Comparison of ENCODE assay signal across 11 mouse cellular contexts in genomic region chr1:134275616-134276464, GRCm38 (mm10). TPM values are rescaled to one million over a fixed set of nuclear protein-coding genes. Genes with fewer than 3 reads are reported as not detected.
DNase-seq lines count a peak whose midpoint lies in the region; ATAC-seq lines count a peak whose summit lies in the region.
"Had no signal": no experiment of that assay in that cellular context is flagged by ENCODE, and none has a peak within 500 bp of the region (broad histone marks: within the 10 kb centered on the region; RNA-seq: fewer than 3 reads in every experiment).

No protein-coding gene starts in this region.

- ATAC-seq in monocyte, adult 5-6 weeks (replicated peaks; ENCODE audit: insufficient number of reproducible peaks, low FRiP score, low TSS enrichment, poor library complexity, severe bottlenecking), result no peak
- ATAC-seq in megakaryocyte-erythroid progenitor cell, adult 5-6 weeks (replicated peaks; ENCODE audit: low FRiP score, low TSS enrichment, poor library complexity, severe bottlenecking), result no peak
- ATAC-seq: midbrain, embryonic 16.5 days had no signal

- peak; percentile 40 to 43 for DNase-seq in gastrocnemius, adult 8-10 months (ENCODE audit: low spot score in 2 of 2)
- no peak for DNase-seq in gastrocnemius, postnatal 10 days
- DNase-seq in brain, adult 2 months (ENCODE audit: low read depth, low spot score), result peak; percentile 95
- DNase-seq in cerebellum, postnatal 25 days, result peak; percentile 85 to 90
- peak; percentile 43 to 48 for DNase-seq in layer of hippocampus, postnatal 10 days (ENCODE audit: low spot score in 2 of 2)
- no peak for DNase-seq in adrenal gland, postnatal 14 days

RNA-seq across cellular contexts. Expression of gene Myog, which starts 13.9 kb away (rescaled TPM):
- 10 to 100 TPM in 3 of 4 experiments, 1 to 10 TPM in 1; 7.6 to 16.5 (median 15.4) TPM for total RNA-seq in gastrocnemius, adult 8-10 months (2022)
- total RNA-seq in gastrocnemius, postnatal 10 days (2021), result 100 to 1,000 TPM; 135 to 142 TPM
- total RNA-seq in layer of hippocampus, postnatal 10 days (2021), result not detected
- not detected in 2 replicates for total RNA-seq in adrenal gland, postnatal 14 days (2021)
- not detected in 3 replicates for total RNA-seq in monocyte, adult 5-6 weeks (2017)
- total RNA-seq in megakaryocyte-erythroid progenitor cell, adult 5-6 weeks (2014; fragmentation: Nextera tagmentation), result not detected in 2 replicates
- total RNA-seq in megakaryocyte-erythroid progenitor cell, adult 5-6 weeks (2017), result not detected in 2 replicates
- total RNA-seq: adrenal gland, adult 18-20 months; CH12.LX had no signal

RNA-seq across cellular contexts. Expression of gene Adora1, which starts 40.6 kb away (rescaled TPM):
- total RNA-seq in gastrocnemius, adult 8-10 months (2022), result under 1 TPM; 0.19 to 0.97 (median 0.69) TPM
- total RNA-seq in gastrocnemius, postnatal 10 days (2021), result under 1 TPM; 0.90 to 0.96 TPM
- 100 to 1,000 TPM; 162 to 169 TPM for total RNA-seq in layer of hippocampus, postnatal 10 days (2021)
- 78.9 and 91.9 TPM in 2 replicates for total RNA-seq in adrenal gland, postnatal 14 days (2021)
- total RNA-seq in monocyte, adult 5-6 weeks (2017), result not detected in 3 replicates
- not detected in 2 replicates for total RNA-seq in megakaryocyte-erythroid progenitor cell, adult 5-6 weeks (2014; fragmentation: Nextera tagmentation)
- total RNA-seq in megakaryocyte-erythroid progenitor cell, adult 5-6 weeks (2017), result not detected in 2 replicates
- total RNA-seq: CH12.LX had no signal

RNA-seq across cellular contexts. Expression of gene Ppfia4, which starts 56.9 kb away (rescaled TPM):
- under 1 TPM; 0.21 to 0.65 (median 0.55) TPM for total RNA-seq in gastrocnemius, adult 8-10 months (2022)
- total RNA-seq in gastrocnemius, postnatal 10 days (2021), result 10 to 100 TPM; 11.2 to 13.7 TPM
- total RNA-seq in layer of hippocampus, postnatal 10 days (2021), result 10 to 100 TPM; 84.9 to 97.0 TPM
- total RNA-seq in adrenal gland, postnatal 14 days (2021), result 0.67 and 1.6 TPM in 2 replicates
- 20.4 to 28.3 TPM (median 20.4 TPM) in 3 replicates for total RNA-seq in monocyte, adult 5-6 weeks (2017)
- total RNA-seq in megakaryocyte-erythroid progenitor cell, adult 5-6 weeks (2014; fragmentation: Nextera tagmentation), result 0.32 and 1.1 TPM in 2 replicates
- total RNA-seq in megakaryocyte-erythroid progenitor cell, adult 5-6 weeks (2017), result 1.1 and 1.6 TPM in 2 replicates

Comparison
In these comparisons a context has a peak if more than half of its experiments do, and no peak if none do; other contexts are left out.
1. DNase-seq: peak in gastrocnemius, adult 8-10 months (2 of 2), brain, adult 2 months (single experiment), cerebellum, postnatal 25 days (2 of 2) and layer of hippocampus, postnatal 10 days (2 of 2); none in gastrocnemius, postnatal 10 days (single experiment) and adrenal gland, postnatal 14 days (single experiment).
2. RNA of gene Adora1, which starts 40.6 kb away (total RNA-seq): 162 to 169 TPM in layer of hippocampus, postnatal 10 days and 78.9 to 91.9 TPM in adrenal gland, postnatal 14 days; 0.90 to 0.96 TPM in gastrocnemius, postnatal 10 days, 0.19 to 0.97 TPM in gastrocnemius, adult 8-10 months, not detected in monocyte, adult 5-6 weeks and not detected in megakaryocyte-erythroid progenitor cell, adult 5-6 weeks; every median in the first group is over 10 times any median in the second.